Mouse (Mus musculus) stomach, postnatal 0 days (tissue): ENCODE results near the gene Tbc1d23. TPM values are rescaled to one million over a fixed set of nuclear protein-coding genes. Genes with fewer than 3 reads are reported as not detected.

Experiments
- ATAC-seq: fragments of 200-750 bp; cut with Nextera tagmentation; 2 replicates; pipeline ENCODE4 v1.8.0; 2017; ENCODE audit not compliant: low FRiP score, low TSS enrichment
- DNase-seq: peaks from one replicate; pipeline ENCODE4 v3.0.0-alpha.2; 2016; ENCODE audit warnings: low spot score
- H3K27ac ChIP-seq: fragments of 300-500 bp; sonication (generic); replicated peaks from 2 replicates; pipeline ENCODE4 v1.5.1; 2014; ENCODE audit warnings: mild to moderate bottlenecking, control low read depth
- H3K27me3 ChIP-seq: fragments of 300-500 bp; sonication (generic); 2 replicates; pipeline ENCODE4 v1.6.1; 2014; ENCODE audit warnings: low read length; ENCODE audit not compliant: control insufficient read depth, insufficient read depth
- H3K36me3 ChIP-seq: fragments of 300-500 bp; sonication (generic); 2 replicates; pipeline ENCODE4 v1.6.1; 2014; ENCODE audit warnings: low read length, mixed read lengths; ENCODE audit not compliant: control insufficient read depth, insufficient read depth
- H3K4me1 ChIP-seq: fragments of 300-500 bp; sonication (generic); replicated peaks from 2 replicates; pipeline ENCODE4 v1.6.1; 2014; ENCODE audit warnings: antibody characterized with exemption; ENCODE audit not compliant: control insufficient read depth, insufficient read depth
- H3K4me2 ChIP-seq: fragments of 300-500 bp; sonication (generic); replicated peaks from 2 replicates; pipeline ENCODE4 v1.6.1; 2014; ENCODE audit warnings: low read depth, mild to moderate bottlenecking, control low read depth, moderate library complexity
- H3K4me3 ChIP-seq: fragments of 300-500 bp; sonication (generic); 2 replicates; pipeline ENCODE4 v1.5.1; 2014; ENCODE audit warnings: low read depth, low read length, control low read depth
- H3K9ac ChIP-seq: fragments of 300-500 bp; sonication (generic); 2 replicates; pipeline ENCODE4 v1.6.1; 2014; ENCODE audit warnings: mild to moderate bottlenecking, low read length, control low read depth, mixed read lengths
- H3K9me3 ChIP-seq: fragments of 300-500 bp; sonication (generic); 2 replicates; pipeline ENCODE4 v1.6.1; 2016; ENCODE audit warnings: low read length; ENCODE audit not compliant: control insufficient read depth
- CTCF ChIP-seq: IDR thresholded peaks from 2 replicates; pipeline ENCODE4 v1.5.1; 2016; ENCODE audit warnings: antibody characterized with exemption, low read depth, mild to moderate bottlenecking, moderate library complexity
- EP300 ChIP-seq: optimal IDR thresholded peaks from 2 replicates; pipeline ENCODE3; 2016; ENCODE audit warnings: antibody characterized with exemption
- WGBS: fragments of 180-500 bp; shearing (Covaris S2); extraction: QIAGEN DNeasy Blood & Tissue Kit; methylation state at CpG from one replicate; pipeline ENCODE4 v1.1.7; 2014; 5-methylcytosine and 5-hydroxymethylcytosine counted together
- polyA plus RNA-seq: library from polyadenylated mRNA; unstranded; fragments of >200 nt; fragmentation: Nextera tagmentation; extraction: Ambion mirVana; gene quantifications from 2 replicates; pipeline ENCODE4 v1.2.1, GENCODE M21; 2015

The Tbc1d23 gene
- polyA plus RNA-seq, 1 experiment from 2014 or later = 17.1 TPM

DNA sequence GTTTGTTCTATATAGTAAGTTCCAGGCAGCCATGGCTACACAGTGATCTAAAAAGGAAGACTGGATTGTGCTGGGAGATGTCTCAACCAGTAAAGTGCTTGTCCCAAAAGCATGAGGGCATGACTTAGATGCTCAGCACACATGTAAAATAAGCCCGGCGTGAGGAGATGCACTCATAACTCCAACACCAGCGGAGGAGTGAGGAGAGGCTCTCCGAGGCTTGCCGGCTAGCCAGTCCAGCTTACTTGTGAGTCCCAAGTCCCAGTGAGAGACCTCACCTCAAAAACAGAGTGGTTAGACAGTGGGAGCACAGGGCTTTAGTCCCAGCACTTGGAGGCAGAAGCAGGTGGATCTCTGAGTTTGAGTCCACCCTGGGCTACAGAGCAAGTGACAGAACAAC is 66.1 kb downstream of the Tbc1d23 start:
- Histone ChIP-seq H3K9ac (no peak overlapping the region), H3K4me2 (no peak overlapping the region), H3K9me3 (no peaks in the 10 kb centered on the region), H3K27me3 (no peaks in the 10 kb centered on the region), H3K36me3 (no peaks in the 10 kb centered on the region), H3K27ac (no peak overlapping the region), H3K4me3 (no peak overlapping the region), H3K4me1 (no peaks in the 10 kb centered on the region)
- WGBS = 98% methylated on average over 5 of the region's 5 CpGs
- DNase-seq = no peak
- no peak for TF ChIP-seq CTCF
- no peak for TF ChIP-seq EP300
- no peak for ATAC-seq

DNA sequence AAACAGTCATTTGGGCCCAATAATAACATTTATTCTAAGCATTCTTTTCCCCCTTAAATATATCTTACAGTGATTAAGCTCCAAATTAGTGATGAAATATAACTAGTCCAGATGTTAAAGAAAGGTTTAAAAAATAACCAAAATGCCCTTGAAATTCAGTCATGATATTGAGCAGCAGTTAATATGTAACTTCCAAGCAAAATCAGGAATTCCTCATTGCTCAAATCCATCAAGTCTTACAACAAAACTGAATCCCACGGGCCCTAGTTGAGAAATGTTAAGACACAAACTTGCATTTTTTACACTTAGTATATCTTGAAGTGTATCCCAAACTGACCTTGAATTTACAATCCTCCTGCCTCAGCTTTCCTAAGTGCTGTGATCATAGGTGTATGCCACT is 67.6 kb downstream of the Tbc1d23 start:
- no peak overlapping the region for H3K27ac ChIP-seq
- WGBS = 77% methylated on average over 1 of the region's 1 CpGs
- DNase-seq (no peak), ATAC-seq (no peak)
- H3K4me3 ChIP-seq = no peak overlapping the region
- no peak for TF ChIP-seq CTCF
- H3K9ac ChIP-seq = no peak overlapping the region
- no peaks in the 10 kb centered on the region for H3K27me3 ChIP-seq
- no peaks in the 10 kb centered on the region for H3K4me1 ChIP-seq
- no peaks in the 10 kb centered on the region; the same call in 1 of the 2 replicates for H3K36me3 ChIP-seq
- H3K4me2 ChIP-seq = no peak overlapping the region
- H3K9me3 ChIP-seq = no peaks in the 10 kb centered on the region

DNA sequence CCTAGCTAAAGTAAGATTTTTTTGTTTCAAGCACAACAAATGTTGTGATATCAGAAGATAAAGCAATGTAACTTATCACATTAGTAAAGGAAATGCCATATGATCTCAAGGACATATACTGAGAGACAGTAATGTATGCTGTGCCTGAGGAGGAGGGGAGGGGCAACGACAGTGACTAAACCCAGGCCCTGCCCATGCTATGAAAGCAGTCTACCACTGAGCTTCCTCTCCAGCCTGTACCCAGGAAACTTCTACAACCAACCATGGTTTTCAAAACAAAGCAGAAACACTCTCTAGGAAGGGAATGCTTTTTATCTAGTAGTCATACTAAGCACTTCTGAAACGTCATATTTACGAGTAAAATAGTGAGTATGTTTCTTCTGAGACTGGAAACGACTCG is 68.5 kb downstream of the Tbc1d23 start:
- H3K4me2 ChIP-seq = no peak overlapping the region
- DNase-seq (no peak), ATAC-seq (no peak)
- 86% methylated on average over 5 of the region's 5 CpGs for WGBS
- no peaks in the 10 kb centered on the region for H3K27me3 ChIP-seq
- no peak overlapping the region for H3K9ac ChIP-seq
- no peaks in the 10 kb centered on the region; the same call in 1 of the 2 replicates for H3K36me3 ChIP-seq
- H3K4me3 ChIP-seq = no peak overlapping the region
- no peaks in the 10 kb centered on the region for H3K4me1 ChIP-seq
- no peak overlapping the region for H3K27ac ChIP-seq
- no peaks in the 10 kb centered on the region for H3K9me3 ChIP-seq
- no peak for TF ChIP-seq CTCF
- no peak for TF ChIP-seq EP300

DNA sequence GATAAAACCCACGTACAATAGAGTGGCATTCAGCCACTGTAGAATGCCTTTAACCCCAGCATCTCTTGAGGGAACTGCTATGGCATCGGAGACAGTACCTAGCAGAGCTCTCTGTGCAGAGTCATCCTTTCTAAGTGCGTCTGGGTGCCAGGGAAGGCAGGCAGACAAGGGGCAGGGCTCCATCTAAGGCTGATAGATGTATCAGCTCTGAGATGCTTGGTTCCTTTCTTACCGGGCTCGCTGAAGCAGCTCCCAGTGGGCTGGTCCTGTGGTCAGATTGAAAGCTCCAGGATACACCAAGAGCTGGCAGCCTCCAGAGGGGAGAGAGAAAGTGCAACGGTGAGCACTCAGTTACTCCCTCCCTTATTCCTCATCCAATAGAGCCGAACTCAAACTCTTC is 71.5 kb downstream of the Tbc1d23 start:
- DNase-seq (no peak), ATAC-seq (no peak)
- no peak overlapping the region for H3K4me2 ChIP-seq
- no peak overlapping the region for H3K4me3 ChIP-seq
- peaks cover 4% of the 10 kb centered on the region; the same call in 1 of the 2 replicates for H3K36me3 ChIP-seq
- no peaks in the 10 kb centered on the region for H3K9me3 ChIP-seq
- no peaks in the 10 kb centered on the region for H3K4me1 ChIP-seq
- TF ChIP-seq EP300 (no peak), CTCF (no peak)
- H3K9ac ChIP-seq = no peak overlapping the region
- 53% methylated on average over 7 of the region's 7 CpGs for WGBS
- no peak overlapping the region for H3K27ac ChIP-seq
- no peaks in the 10 kb centered on the region for H3K27me3 ChIP-seq

GRCm38 (mm10) chr16:57157728-57158127 is 73.6 kb downstream of the Tbc1d23 start:
- H3K9ac ChIP-seq = no peak overlapping the region
- H3K27me3 ChIP-seq = no peaks in the 10 kb centered on the region
- no peaks in the 10 kb centered on the region for H3K4me1 ChIP-seq
- no peak overlapping the region for H3K4me3 ChIP-seq
- no peak overlapping the region for H3K27ac ChIP-seq
- DNase-seq = no peak
- H3K9me3 ChIP-seq = no peaks in the 10 kb centered on the region
- no peak overlapping the region for H3K4me2 ChIP-seq
- H3K36me3 ChIP-seq = peaks cover 4% of the 10 kb centered on the region; the same call in 1 of the 2 replicates
- TF ChIP-seq EP300 = no peak
- TF ChIP-seq CTCF = no peak
- 66% methylated on average over 4 of the region's 4 CpGs for WGBS
- ATAC-seq = no peak

GRCm38 (mm10) chr16:57157076-57157475 is 74.2 kb downstream of the Tbc1d23 start:
- ATAC-seq (no peak), DNase-seq (no peak)
- TF ChIP-seq EP300 (no peak), CTCF (no peak)
- H3K9ac ChIP-seq = no peak overlapping the region
- H3K4me3 ChIP-seq = no peak overlapping the region
- H3K27me3 ChIP-seq = no peaks in the 10 kb centered on the region
- no peak overlapping the region for H3K4me2 ChIP-seq
- no peaks in the 10 kb centered on the region for H3K9me3 ChIP-seq
- WGBS = 89% methylated on average over 4 of the region's 4 CpGs
- peaks cover 4% of the 10 kb centered on the region; the same call in 1 of the 2 replicates for H3K36me3 ChIP-seq
- no peak overlapping the region for H3K27ac ChIP-seq
- H3K4me1 ChIP-seq = no peaks in the 10 kb centered on the region
